Mouse (Mus musculus): Measurements from ENCODE around the gene Gm26602. TPM values are rescaled to one million over a fixed set of nuclear protein-coding genes. Genes with fewer than 3 reads are reported as not detected.
"Not testable (repeated sequence)": the region's sequence is repeated elsewhere in the genome, so short reads cannot be mapped to it uniquely, and the experiment has no call there.

Gm26602 gene
- polyA plus RNA-seq, 1 experiment from 2014 or later: 6.7 TPM

DNA sequence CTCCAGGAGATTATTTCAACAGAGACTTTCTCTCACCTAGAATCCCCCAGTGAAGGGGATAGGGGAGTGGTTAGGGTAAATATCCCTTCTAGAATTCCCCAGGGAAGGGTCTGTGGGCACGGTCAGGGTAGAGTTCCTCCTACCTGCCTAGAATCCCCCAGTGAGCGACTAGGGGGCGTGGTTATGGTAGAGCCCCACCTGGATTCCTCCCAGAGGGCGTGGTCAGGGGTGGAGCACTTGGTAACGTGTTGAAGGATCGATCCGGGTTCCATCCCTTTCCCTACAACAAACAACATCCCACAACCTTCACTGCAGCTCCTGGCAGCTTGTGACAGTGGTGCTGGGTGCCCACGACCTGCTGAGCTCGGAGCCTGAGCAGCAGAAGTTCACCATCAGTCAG lies 29.9 kb upstream of the Gm26602 start:
- ATAC-seq (ENCODE audit: insufficient number of reproducible peaks, low FRiP score, low TSS enrichment, low read depth) (no peak), DNase-seq (ENCODE audit: low spot score) (no peak)
- 11% methylated on average over 9 of the region's 9 CpGs for WGBS
- H3K9me3 ChIP-seq (ENCODE audit: control insufficient read depth, low read length): no peaks in the 10 kb centered on the region
- H3K4me3 ChIP-seq (ENCODE audit: low read depth, low read length): no peak overlapping the region
- no peak overlapping the region for H3K4me2 ChIP-seq (ENCODE audit: low read depth, severe bottlenecking)
- peaks cover 11% of the 10 kb centered on the region for H3K4me1 ChIP-seq (ENCODE audit: control insufficient read depth, insufficient read depth, low read length)
- no peak overlapping the region for H3K9ac ChIP-seq (ENCODE audit: low read length)
- no peak overlapping the region for H3K27ac ChIP-seq (replicated peaks; ENCODE audit: low read depth, low read length)
- no peaks in the 10 kb centered on the region for H3K36me3 ChIP-seq (ENCODE audit: control insufficient read depth, insufficient read depth, low read length)
- 0 out of 2 replicates have a peak, but pooled peaks cover 2% of the 10 kb centered on the region for H3K27me3 ChIP-seq (ENCODE audit: control insufficient read depth, insufficient read depth, low read length)

DNA sequence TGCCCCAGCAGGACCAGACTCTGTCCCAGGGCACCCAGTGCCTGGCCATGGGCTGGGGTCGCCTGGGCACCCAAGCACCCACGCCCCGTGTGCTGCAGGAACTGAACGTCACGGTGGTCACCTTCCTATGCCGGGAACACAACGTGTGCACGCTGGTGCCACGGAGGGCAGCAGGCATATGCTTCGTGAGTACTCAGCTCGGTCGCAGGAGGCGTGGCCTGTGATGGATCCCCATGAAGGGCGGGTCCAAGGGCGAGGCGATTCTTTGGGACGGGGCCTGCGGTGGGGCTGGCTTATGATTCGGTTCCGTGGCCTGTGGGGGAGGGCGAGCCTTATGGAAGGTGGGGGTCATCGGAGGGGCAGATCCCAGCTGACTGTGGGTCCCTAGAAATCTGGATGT lies 28.7 kb upstream of the Gm26602 start:
- H3K4me1 ChIP-seq (ENCODE audit: control insufficient read depth, insufficient read depth, low read length): peaks cover 11% of the 10 kb centered on the region
- H3K4me2 ChIP-seq (ENCODE audit: low read depth, severe bottlenecking): peak overlapping the region; percentile 30; the same call in 1 of the 2 replicates
- no peak overlapping the region; the same call in 1 of the 2 replicates for H3K4me3 ChIP-seq (ENCODE audit: low read depth, low read length)
- no peak overlapping the region; the same call in 1 of the 2 replicates for H3K9ac ChIP-seq (ENCODE audit: low read length)
- no peaks in the 10 kb centered on the region for H3K9me3 ChIP-seq (ENCODE audit: control insufficient read depth, low read length)
- H3K36me3 ChIP-seq (ENCODE audit: control insufficient read depth, insufficient read depth, low read length): no peaks in the 10 kb centered on the region
- DNase-seq (ENCODE audit: low spot score): peak; percentile 49
- ATAC-seq (ENCODE audit: insufficient number of reproducible peaks, low FRiP score, low TSS enrichment, low read depth): no peak
- 0 out of 2 replicates have a peak, but pooled peaks cover 2% of the 10 kb centered on the region for H3K27me3 ChIP-seq (ENCODE audit: control insufficient read depth, insufficient read depth, low read length)
- H3K27ac ChIP-seq (replicated peaks; ENCODE audit: low read depth, low read length): no peak overlapping the region
- 4% methylated on average over 22 of the region's 22 CpGs for WGBS

DNA sequence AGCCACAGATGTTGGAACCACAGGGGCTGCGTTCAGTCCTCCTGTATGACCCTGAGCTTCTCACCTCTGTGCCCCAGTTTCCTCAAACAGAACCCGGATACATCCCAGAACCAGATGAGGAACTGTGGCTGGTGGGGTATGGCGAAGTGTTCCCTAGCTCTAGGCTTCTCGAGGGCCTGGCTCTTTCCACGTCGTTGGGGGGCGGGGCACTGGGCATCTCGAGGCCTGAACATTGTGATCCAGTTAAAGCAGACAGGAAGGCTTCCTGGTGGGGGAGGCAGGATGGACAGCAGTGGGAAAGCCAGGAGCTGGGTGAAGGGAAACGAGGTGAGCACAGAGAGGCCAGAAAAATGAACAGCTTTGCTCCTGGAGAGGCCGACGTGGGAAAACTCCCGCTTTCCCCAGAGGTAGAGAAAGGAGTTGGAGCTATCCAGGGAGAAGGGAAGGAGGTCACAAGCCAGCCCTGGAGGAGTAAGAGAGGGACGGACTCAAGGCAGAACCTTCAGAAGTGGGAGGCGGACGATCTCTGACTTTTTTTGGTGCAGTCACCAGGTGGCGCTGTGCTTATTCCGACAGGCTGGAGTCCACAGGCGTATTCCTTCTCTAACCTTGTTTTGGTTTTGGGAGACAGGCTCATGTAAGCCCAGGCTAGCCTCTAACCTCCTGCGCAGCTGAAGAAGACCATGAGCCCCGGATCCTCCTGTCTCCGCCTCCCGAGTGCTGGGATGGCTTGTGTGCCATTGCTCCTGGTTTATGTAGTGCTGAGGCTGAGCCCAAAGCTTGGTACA lies 27.2 kb upstream of the Gm26602 start:
- no peak overlapping the region for H3K27ac ChIP-seq (replicated peaks; ENCODE audit: low read depth, low read length)
- H3K4me3 ChIP-seq (ENCODE audit: low read depth, low read length): no peak overlapping the region
- DNase-seq (ENCODE audit: low spot score): peak; percentile 90
- 16% methylated on average over 22 of the region's 22 CpGs for WGBS
- H3K9me3 ChIP-seq (ENCODE audit: control insufficient read depth, low read length): no peaks in the 10 kb centered on the region
- peak overlapping the region; percentile 13; the same call in 1 of the 2 replicates for H3K9ac ChIP-seq (ENCODE audit: low read length)
- no peaks in the 10 kb centered on the region for H3K36me3 ChIP-seq (ENCODE audit: control insufficient read depth, insufficient read depth, low read length)
- peak overlapping the region; percentile 15; the same call in 1 of the 2 replicates for H3K4me2 ChIP-seq (ENCODE audit: low read depth, severe bottlenecking)
- 0 out of 2 replicates have a peak, but pooled peaks cover 2% of the 10 kb centered on the region for H3K27me3 ChIP-seq (ENCODE audit: control insufficient read depth, insufficient read depth, low read length)
- peaks cover 11% of the 10 kb centered on the region for H3K4me1 ChIP-seq (ENCODE audit: control insufficient read depth, insufficient read depth, low read length)
- ATAC-seq (ENCODE audit: insufficient number of reproducible peaks, low FRiP score, low TSS enrichment, low read depth): no peak; the same call in 1 of the 2 replicates

DNA sequence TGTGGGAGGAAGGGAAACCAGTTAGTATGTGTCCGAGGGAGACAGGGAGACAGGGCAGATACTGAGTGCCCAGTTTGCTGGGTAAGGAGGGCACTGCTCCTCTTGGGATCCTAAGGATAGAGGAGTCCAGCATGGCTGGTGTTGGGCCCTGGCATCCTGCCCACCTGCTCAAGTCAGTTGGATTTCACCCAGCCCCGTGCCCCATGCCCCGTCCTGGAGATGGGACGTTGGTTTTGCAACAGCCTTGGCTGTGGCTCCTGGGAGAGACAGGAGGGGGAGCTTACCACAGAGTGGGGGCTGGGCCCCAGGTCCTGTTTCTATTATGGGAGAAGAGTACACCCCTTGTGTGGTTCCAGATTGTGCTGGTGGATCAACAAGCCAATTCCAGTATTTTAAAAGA lies 26.2 kb upstream of the Gm26602 start:
- ATAC-seq (ENCODE audit: insufficient number of reproducible peaks, low FRiP score, low TSS enrichment, low read depth) (no peak), DNase-seq (ENCODE audit: low spot score) (no peak)
- H3K4me2 ChIP-seq (ENCODE audit: low read depth, severe bottlenecking): no peak overlapping the region
- peaks cover 11% of the 10 kb centered on the region for H3K4me1 ChIP-seq (ENCODE audit: control insufficient read depth, insufficient read depth, low read length)
- 0 out of 2 replicates have a peak, but pooled peaks cover 2% of the 10 kb centered on the region for H3K27me3 ChIP-seq (ENCODE audit: control insufficient read depth, insufficient read depth, low read length)
- H3K4me3 ChIP-seq (ENCODE audit: low read depth, low read length): no peak overlapping the region
- 72% methylated on average over 4 of the region's 4 CpGs for WGBS
- no peak overlapping the region for H3K9ac ChIP-seq (ENCODE audit: low read length)
- no peaks in the 10 kb centered on the region for H3K36me3 ChIP-seq (ENCODE audit: control insufficient read depth, insufficient read depth, low read length)
- no peaks in the 10 kb centered on the region for H3K9me3 ChIP-seq (ENCODE audit: control insufficient read depth, low read length)
- no peak overlapping the region for H3K27ac ChIP-seq (replicated peaks; ENCODE audit: low read depth, low read length)

DNA sequence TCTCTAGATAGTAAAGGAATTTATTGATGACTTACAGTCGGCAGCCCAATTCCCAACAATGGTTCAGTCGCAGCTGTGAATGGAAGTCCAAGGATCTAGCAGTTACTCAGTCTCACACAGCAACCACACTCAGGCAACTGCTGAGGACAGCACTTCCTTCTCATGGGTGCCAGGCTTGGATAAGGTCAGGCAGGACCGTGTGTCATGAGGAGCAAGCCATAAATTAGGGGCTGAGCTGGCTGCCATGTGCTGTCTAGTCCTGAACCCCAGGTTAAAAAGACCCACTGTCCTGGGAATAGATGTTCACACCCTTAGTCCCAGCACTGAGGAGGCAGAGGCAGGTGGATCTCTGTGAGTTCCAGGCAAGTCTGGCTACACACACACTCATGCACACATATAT lies 25.7 kb upstream of the Gm26602 start:
- H3K27me3 ChIP-seq (ENCODE audit: control insufficient read depth, insufficient read depth, low read length); ATAC-seq (ENCODE audit: insufficient number of reproducible peaks, low FRiP score, low TSS enrichment, low read depth); H3K9me3 ChIP-seq (ENCODE audit: control insufficient read depth, low read length); DNase-seq (ENCODE audit: low spot score); H3K4me3 ChIP-seq (ENCODE audit: low read depth, low read length); H3K4me2 ChIP-seq (ENCODE audit: low read depth, severe bottlenecking); H3K36me3 ChIP-seq (ENCODE audit: control insufficient read depth, insufficient read depth, low read length); H3K9ac ChIP-seq (ENCODE audit: low read length); H3K27ac ChIP-seq (replicated peaks; ENCODE audit: low read depth, low read length): not testable (repeated sequence)
- H3K4me1 ChIP-seq (ENCODE audit: control insufficient read depth, insufficient read depth, low read length): peaks cover 11% of the 10 kb centered on the region
- 69% methylated on average over 2 of the region's 3 CpGs for WGBS

DNA sequence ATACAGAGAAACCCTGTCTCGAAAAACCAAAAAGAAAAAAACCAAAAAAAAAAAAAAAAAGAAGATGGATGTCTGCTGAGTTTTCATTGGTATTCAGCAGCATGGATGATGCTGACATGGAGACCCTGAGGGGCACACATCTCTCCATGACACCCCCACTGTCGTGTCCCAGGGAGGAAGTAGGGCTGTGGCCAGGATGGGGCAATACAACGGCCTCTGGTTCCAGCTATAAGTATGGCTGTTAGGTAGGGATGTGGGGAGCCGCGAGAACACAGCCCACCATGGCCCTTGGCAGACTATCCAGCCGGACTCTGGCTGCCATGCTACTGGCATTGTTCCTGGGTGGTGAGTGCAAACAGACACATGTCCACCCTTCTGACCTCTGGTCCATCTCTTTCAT lies 24.6 kb upstream of the Gm26602 start, which contains the start of gene Elane:
TSS of gene Elane (plus strand) at position 194 of the 400 bp plus-strand sequence.
- H3K4me2 ChIP-seq (ENCODE audit: low read depth, severe bottlenecking): no peak within 1 kb of the TSS; the same call in 1 of the 2 replicates
- H3K4me1 ChIP-seq (ENCODE audit: control insufficient read depth, insufficient read depth, low read length): peaks cover 11% of the 10 kb centered on the region
- H3K9me3 ChIP-seq (ENCODE audit: control insufficient read depth, low read length): no peaks in the 10 kb centered on the region
- WGBS: 83% methylated on average over 6 of the region's 6 CpGs
- H3K4me3 ChIP-seq (ENCODE audit: low read depth, low read length): no peak within 1 kb of the TSS
- no peak within 1 kb of the TSS for H3K27ac ChIP-seq (replicated peaks; ENCODE audit: low read depth, low read length)
- 0 out of 2 replicates have a peak, but pooled peaks cover 2% of the 10 kb centered on the region for H3K27me3 ChIP-seq (ENCODE audit: control insufficient read depth, insufficient read depth, low read length)
- H3K9ac ChIP-seq (ENCODE audit: low read length): no peak within 1 kb of the TSS
- H3K36me3 ChIP-seq (ENCODE audit: control insufficient read depth, insufficient read depth, low read length): no peaks in the 10 kb centered on the region
- ATAC-seq (ENCODE audit: insufficient number of reproducible peaks, low FRiP score, low TSS enrichment, low read depth) (no peak), DNase-seq (ENCODE audit: low spot score) (no peak)

DNA sequence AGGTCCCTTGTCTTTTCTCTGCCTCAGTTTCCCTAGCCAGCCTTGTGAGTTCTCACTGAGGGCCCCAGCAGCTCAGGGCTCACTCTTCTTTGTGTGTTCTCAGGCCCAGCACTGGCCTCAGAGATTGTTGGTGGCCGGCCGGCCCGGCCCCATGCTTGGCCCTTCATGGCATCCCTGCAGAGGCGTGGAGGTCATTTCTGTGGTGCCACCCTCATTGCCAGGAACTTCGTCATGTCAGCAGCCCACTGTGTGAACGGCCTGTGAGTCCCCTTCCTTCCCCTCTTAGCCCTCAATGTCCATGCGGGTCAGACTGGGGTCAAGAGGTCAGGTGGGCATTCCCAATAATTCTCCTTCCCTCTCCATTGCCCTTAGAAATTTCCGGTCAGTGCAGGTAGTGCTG lies 24.0 kb upstream of the Gm26602 start:
- H3K9ac ChIP-seq (ENCODE audit: low read length): no peak overlapping the region
- H3K27ac ChIP-seq (replicated peaks; ENCODE audit: low read depth, low read length): no peak overlapping the region
- 69% methylated on average over 8 of the region's 8 CpGs for whole genome bisulfite sequencing
- DNase-seq (ENCODE audit: low spot score) (no peak), ATAC-seq (ENCODE audit: insufficient number of reproducible peaks, low FRiP score, low TSS enrichment, low read depth) (no peak)
- H3K36me3 ChIP-seq (ENCODE audit: control insufficient read depth, insufficient read depth, low read length): no peaks in the 10 kb centered on the region
- 0 out of 2 replicates have a peak, but pooled peaks cover 2% of the 10 kb centered on the region for H3K27me3 ChIP-seq (ENCODE audit: control insufficient read depth, insufficient read depth, low read length)
- no peaks in the 10 kb centered on the region for H3K9me3 ChIP-seq (ENCODE audit: control insufficient read depth, low read length)
- no peak overlapping the region for H3K4me3 ChIP-seq (ENCODE audit: low read depth, low read length)
- no peak overlapping the region; the same call in 1 of the 2 replicates for H3K4me2 ChIP-seq (ENCODE audit: low read depth, severe bottlenecking)
- H3K4me1 ChIP-seq (ENCODE audit: control insufficient read depth, insufficient read depth, low read length): peaks cover 11% of the 10 kb centered on the region

DNA sequence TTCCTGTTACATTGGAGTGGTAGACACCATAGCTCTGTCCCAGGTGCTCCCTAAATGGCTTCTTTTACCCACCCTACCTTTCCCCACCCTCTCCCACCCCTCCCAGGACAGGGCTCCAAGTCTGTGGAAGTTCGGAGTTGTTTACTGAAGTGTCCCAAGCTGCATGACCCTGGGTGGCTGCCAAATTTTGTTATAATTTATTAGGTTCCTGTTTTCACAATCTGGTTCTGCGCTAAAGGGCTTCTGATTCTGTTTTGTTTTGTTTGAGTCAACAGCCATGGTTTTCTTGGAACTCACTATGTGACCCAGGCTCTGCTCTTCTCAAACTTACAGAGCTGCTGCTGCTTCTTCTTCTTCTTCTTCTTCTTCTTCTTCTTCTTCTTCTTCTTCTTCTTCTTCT lies 21.3 kb upstream of the Gm26602 start:
- Histone ChIP-seq H3K9ac (ENCODE audit: low read length) (no peak overlapping the region), H3K27me3 (ENCODE audit: control insufficient read depth, insufficient read depth, low read length) (no peaks in the 10 kb centered on the region), H3K4me1 (ENCODE audit: control insufficient read depth, insufficient read depth, low read length) (no peaks in the 10 kb centered on the region), H3K9me3 (ENCODE audit: control insufficient read depth, low read length) (no peaks in the 10 kb centered on the region), H3K4me2 (ENCODE audit: low read depth, severe bottlenecking) (no peak overlapping the region), H3K4me3 (ENCODE audit: low read depth, low read length) (no peak overlapping the region), H3K36me3 (ENCODE audit: control insufficient read depth, insufficient read depth, low read length) (no peaks in the 10 kb centered on the region), H3K27ac (replicated peaks; ENCODE audit: low read depth, low read length) (no peak overlapping the region)
- 89% methylated on average over 2 of the region's 2 CpGs for WGBS
- no peak for ATAC-seq (ENCODE audit: insufficient number of reproducible peaks, low FRiP score, low TSS enrichment, low read depth)
- no peak for DNase-seq (ENCODE audit: low spot score)
